Mouse (Mus musculus): ENCODE results near the gene Ebf1. TPM values are rescaled to one million over a fixed set of nuclear protein-coding genes. Genes with fewer than 3 reads are reported as not detected.

The Ebf1 gene
- polyA plus RNA-seq, 1 experiment from 2014 or later = 3.6 TPM

GRCm38 (mm10) chr11:44812193-44812746 is 195.2 kb downstream of the Ebf1 start:
- DNase-seq (ENCODE audit: low spot score) = no peak
- H3K27me3 ChIP-seq (ENCODE audit: control insufficient read depth, insufficient read depth, low read length) = no peaks in the 10 kb centered on the region
- WGBS = 83% methylated on average over 5 of the region's 5 CpGs
- no peak overlapping the region for H3K27ac ChIP-seq (replicated peaks)
- H3K36me3 ChIP-seq (ENCODE audit: control insufficient read depth, insufficient read depth, low read length) = no peaks in the 10 kb centered on the region
- TF ChIP-seq CTCF (IDR thresholded peaks at IDR 0.05; ENCODE audit: low read depth) (no peak), EP300 (optimal IDR thresholded peaks at IDR 0.05) (no peak)
- no peaks in the 10 kb centered on the region for H3K4me1 ChIP-seq (replicated peaks; ENCODE audit: control insufficient read depth, insufficient read depth)
- H3K4me2 ChIP-seq (replicated peaks; ENCODE audit: low read depth) = no peak overlapping the region
- no peak overlapping the region for H3K9ac ChIP-seq (ENCODE audit: low read length)
- H3K4me3 ChIP-seq (ENCODE audit: low read depth, low read length) = no peak overlapping the region
- no peaks in the 10 kb centered on the region for H3K9me3 ChIP-seq (ENCODE audit: control insufficient read depth, low read length)
- no peak for ATAC-seq (ENCODE audit: low FRiP score, low TSS enrichment)

- Histone ChIP-seq H3K27ac (replicated peaks) (no peak overlapping the region), H3K4me1 (replicated peaks; ENCODE audit: control insufficient read depth, insufficient read depth) (no peaks in the 10 kb centered on the region), H3K27me3 (ENCODE audit: control insufficient read depth, insufficient read depth, low read length) (no peaks in the 10 kb centered on the region), H3K9me3 (ENCODE audit: control insufficient read depth, low read length) (no peaks in the 10 kb centered on the region), H3K4me2 (replicated peaks; ENCODE audit: low read depth) (no peak overlapping the region), H3K9ac (ENCODE audit: low read length) (no peak overlapping the region), H3K36me3 (ENCODE audit: control insufficient read depth, insufficient read depth, low read length) (no peaks in the 10 kb centered on the region), H3K4me3 (ENCODE audit: low read depth, low read length) (no peak overlapping the region)
- no peak for TF ChIP-seq CTCF (IDR thresholded peaks at IDR 0.05; ENCODE audit: low read depth)
- no peak for TF ChIP-seq EP300 (optimal IDR thresholded peaks at IDR 0.05)
- ATAC-seq (ENCODE audit: low FRiP score, low TSS enrichment) (no peak), DNase-seq (ENCODE audit: low spot score) (no peak)
- WGBS = 66% methylated on average over 7 of the region's 7 CpGs
These were observed 196.4 kb downstream of the Ebf1 start for GRCm38 (mm10) chr11:44813534-44813933.

GRCm38 (mm10) chr11:44814847-44815246 is 197.7 kb downstream of the Ebf1 start:
- DNase-seq (ENCODE audit: low spot score) = no peak
- Histone ChIP-seq H3K36me3 (ENCODE audit: control insufficient read depth, insufficient read depth, low read length) (no peaks in the 10 kb centered on the region), H3K9ac (ENCODE audit: low read length) (no peak overlapping the region), H3K4me2 (replicated peaks; ENCODE audit: low read depth) (no peak overlapping the region), H3K27me3 (ENCODE audit: control insufficient read depth, insufficient read depth, low read length) (no peaks in the 10 kb centered on the region), H3K4me3 (ENCODE audit: low read depth, low read length) (no peak overlapping the region), H3K9me3 (ENCODE audit: control insufficient read depth, low read length) (no peaks in the 10 kb centered on the region), H3K4me1 (replicated peaks; ENCODE audit: control insufficient read depth, insufficient read depth) (no peaks in the 10 kb centered on the region), H3K27ac (replicated peaks) (no peak overlapping the region)
- no peak for ATAC-seq (ENCODE audit: low FRiP score, low TSS enrichment)
- TF ChIP-seq CTCF (IDR thresholded peaks at IDR 0.05; ENCODE audit: low read depth) = no peak
- WGBS = 72% methylated on average over 5 of the region's 5 CpGs

GRCm38 (mm10) chr11:44815991-44816390 is 198.9 kb downstream of the Ebf1 start:
- DNase-seq (ENCODE audit: low spot score) (no peak), ATAC-seq (ENCODE audit: low FRiP score, low TSS enrichment) (no peak)
- Histone ChIP-seq H3K27ac (replicated peaks) (no peak overlapping the region), H3K9ac (ENCODE audit: low read length) (no peak overlapping the region), H3K4me1 (replicated peaks; ENCODE audit: control insufficient read depth, insufficient read depth) (no peaks in the 10 kb centered on the region), H3K9me3 (ENCODE audit: control insufficient read depth, low read length) (no peaks in the 10 kb centered on the region), H3K4me2 (replicated peaks; ENCODE audit: low read depth) (no peak overlapping the region), H3K27me3 (ENCODE audit: control insufficient read depth, insufficient read depth, low read length) (no peaks in the 10 kb centered on the region), H3K4me3 (ENCODE audit: low read depth, low read length) (no peak overlapping the region), H3K36me3 (ENCODE audit: control insufficient read depth, insufficient read depth, low read length) (no peaks in the 10 kb centered on the region)
- TF ChIP-seq CTCF (IDR thresholded peaks at IDR 0.05; ENCODE audit: low read depth) (no peak), EP300 (optimal IDR thresholded peaks at IDR 0.05) (no peak)
- WGBS = 81% methylated on average over 4 of the region's 4 CpGs

- no peak overlapping the region for H3K27ac ChIP-seq (replicated peaks)
- H3K4me3 ChIP-seq (ENCODE audit: low read depth, low read length) = no peak overlapping the region
- DNase-seq (ENCODE audit: low spot score) (no peak), ATAC-seq (ENCODE audit: low FRiP score, low TSS enrichment) (no peak)
- H3K36me3 ChIP-seq (ENCODE audit: control insufficient read depth, insufficient read depth, low read length) = no peaks in the 10 kb centered on the region
- TF ChIP-seq EP300 (optimal IDR thresholded peaks at IDR 0.05) (no peak), CTCF (IDR thresholded peaks at IDR 0.05; ENCODE audit: low read depth) (no peak)
- no peaks in the 10 kb centered on the region for H3K9me3 ChIP-seq (ENCODE audit: control insufficient read depth, low read length)
- no peaks in the 10 kb centered on the region for H3K4me1 ChIP-seq (replicated peaks; ENCODE audit: control insufficient read depth, insufficient read depth)
- no peaks in the 10 kb centered on the region for H3K27me3 ChIP-seq (ENCODE audit: control insufficient read depth, insufficient read depth, low read length)
- H3K9ac ChIP-seq (ENCODE audit: low read length) = no peak overlapping the region
- H3K4me2 ChIP-seq (replicated peaks; ENCODE audit: low read depth) = no peak overlapping the region
These were observed 205.2 kb downstream of the Ebf1 start for GRCm38 (mm10) chr11:44822312-44822711.

- H3K9me3 ChIP-seq (ENCODE audit: control insufficient read depth, low read length) = no peaks in the 10 kb centered on the region
- no peaks in the 10 kb centered on the region for H3K4me1 ChIP-seq (replicated peaks; ENCODE audit: control insufficient read depth, insufficient read depth)
- H3K4me2 ChIP-seq (replicated peaks; ENCODE audit: low read depth) = no peak overlapping the region
- ATAC-seq (ENCODE audit: low FRiP score, low TSS enrichment) (no peak), DNase-seq (ENCODE audit: low spot score) (no peak)
- H3K27ac ChIP-seq (replicated peaks) = no peak overlapping the region
- no peaks in the 10 kb centered on the region for H3K27me3 ChIP-seq (ENCODE audit: control insufficient read depth, insufficient read depth, low read length)
- no peak overlapping the region for H3K4me3 ChIP-seq (ENCODE audit: low read depth, low read length)
- H3K9ac ChIP-seq (ENCODE audit: low read length) = no peak overlapping the region
- no peaks in the 10 kb centered on the region for H3K36me3 ChIP-seq (ENCODE audit: control insufficient read depth, insufficient read depth, low read length)
- TF ChIP-seq EP300 (optimal IDR thresholded peaks at IDR 0.05) (no peak), CTCF (IDR thresholded peaks at IDR 0.05; ENCODE audit: low read depth) (peak; percentile 19; the same call in 1 of the 2 replicates)
- WGBS = 23% methylated on average over 14 of the region's 14 CpGs
These were observed 215.3 kb downstream of the Ebf1 start for GRCm38 (mm10) chr11:44832227-44832939.

Data from stomach, postnatal 0 days (tissue).